Mouse (Mus musculus) kidney, embryonic 16.5 days (tissue): Measurements from ENCODE around the gene Mmp11. TPM values are rescaled to one million over a fixed set of nuclear protein-coding genes. Genes with fewer than 3 reads are reported as not detected.
A peak's percentile ranks its signal among the peaks of the same experiment; 100 is the strongest.

Experiments used
- ATAC-seq: fragments of 200-750 bp; cut with Nextera tagmentation; 2 replicates; pipeline ENCODE4 v1.8.0; 2017; ENCODE audit warnings: moderate TSS enrichment; ENCODE audit not compliant: low FRiP score, low TSS enrichment
- H3K27ac ChIP-seq: fragments of 300-500 bp; sonication (generic); 2 replicates; pipeline ENCODE4 v1.5.1; 2014; ENCODE audit warnings: low read length
- H3K27me3 ChIP-seq: fragments of 300-500 bp; sonication (generic); 2 replicates; pipeline ENCODE4 v1.6.1; 2014; ENCODE audit warnings: low read length, control low read depth, mixed read lengths; ENCODE audit not compliant: insufficient read depth
- H3K36me3 ChIP-seq: fragments of 300-500 bp; sonication (generic); 2 replicates; pipeline ENCODE4 v1.6.1; 2014; ENCODE audit warnings: low read length, control low read depth, mixed read lengths; ENCODE audit not compliant: insufficient read depth
- H3K4me1 ChIP-seq: fragments of 300-500 bp; sonication (generic); 2 replicates; pipeline ENCODE4 v1.6.1; 2014; ENCODE audit warnings: low read length, control low read depth, mixed read lengths; ENCODE audit not compliant: insufficient read depth
- H3K4me2 ChIP-seq: fragments of 300-500 bp; sonication (generic); replicated peaks from 2 replicates; pipeline ENCODE4 v1.6.1; 2014; ENCODE audit warnings: low read depth, low read length
- H3K4me3 ChIP-seq: fragments of 300-500 bp; sonication (generic); 2 replicates; pipeline ENCODE4 v1.5.1; 2014; ENCODE audit warnings: mild to moderate bottlenecking, low read length
- H3K9ac ChIP-seq: fragments of 300-500 bp; sonication (generic); replicated peaks from 2 replicates; pipeline ENCODE4 v1.6.1; 2014; ENCODE audit warnings: low read length
- H3K9me3 ChIP-seq: fragments of 300-500 bp; sonication (generic); 2 replicates; pipeline ENCODE4 v1.6.1; 2016; ENCODE audit warnings: low read length, control low read depth
- WGBS: fragments of 180-500 bp; shearing (Covaris S2); extraction: QIAGEN DNeasy Blood & Tissue Kit; methylation state at CpG from one replicate; pipeline ENCODE4 v1.1.7; 2014; 5-methylcytosine and 5-hydroxymethylcytosine counted together
- polyA plus RNA-seq: library from polyadenylated mRNA; unstranded; fragments of >200 nt; fragmentation: Nextera tagmentation; extraction: Ambion mirVana; gene quantifications from 2 replicates; pipeline ENCODE4 v1.2.1, GENCODE M21; 2015

The Mmp11 gene
- 62.1 and 70.5 TPM in 2 replicates for polyA plus RNA-seq

- Histone ChIP-seq H3K36me3 (no peaks in the 10 kb centered on the region), H3K4me2 (peak within 1 kb of the TSS; percentile 73), H3K4me1 (peaks cover 44% of the 10 kb centered on the region), H3K9me3 (no peaks in the 10 kb centered on the region), H3K9ac (peak within 1 kb of the TSS; percentile 75), H3K4me3 (peak within 1 kb of the TSS; percentile 71), H3K27me3 (no peaks in the 10 kb centered on the region), H3K27ac (peak within 1 kb of the TSS; percentile 80)
- ATAC-seq = peak; percentile 79
- WGBS = under 1% methylated on average over 51 of the region's 51 CpGs
Observed at GRCm38 (mm10) chr10:75935680-75936541, at the start of gene Mmp11. TSS of gene Mmp11 (minus strand) at chr10:75936496.

DNA sequence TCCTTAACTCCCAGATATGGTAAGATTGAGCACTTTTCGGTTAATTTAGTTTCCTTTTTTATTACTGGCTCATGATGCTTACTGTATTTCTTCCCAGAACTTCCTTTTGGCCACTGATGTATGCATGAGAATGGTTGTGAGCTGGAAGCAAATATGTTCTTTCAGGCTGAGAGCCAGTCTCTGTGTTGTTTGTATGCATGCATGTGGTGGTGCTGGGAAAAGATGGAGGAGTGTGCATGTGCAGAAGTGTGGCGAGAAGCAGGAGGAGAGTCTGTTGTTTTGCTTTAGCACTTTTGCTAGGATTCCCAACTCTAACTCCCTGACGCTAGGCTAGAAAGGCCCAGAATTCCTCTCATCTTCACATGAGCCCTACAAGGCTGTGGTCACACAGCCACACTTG, 43.1 kb upstream of the Mmp11 start:
- no peak overlapping the region for H3K9ac ChIP-seq
- H3K27ac ChIP-seq = no peak overlapping the region
- no peak overlapping the region for H3K4me3 ChIP-seq
- H3K36me3 ChIP-seq = no peaks in the 10 kb centered on the region
- 72% methylated on average over 3 of the region's 3 CpGs for WGBS
- ATAC-seq = no peak
- no peaks in the 10 kb centered on the region for H3K9me3 ChIP-seq
- H3K27me3 ChIP-seq = no peaks in the 10 kb centered on the region
- no peak overlapping the region for H3K4me2 ChIP-seq
- H3K4me1 ChIP-seq = no peaks in the 10 kb centered on the region

GRCm38 (mm10) chr10:75978835-75979157, 42.5 kb upstream of the Mmp11 start:
- Histone ChIP-seq H3K36me3 (no peaks in the 10 kb centered on the region), H3K9ac (no peak overlapping the region), H3K27ac (no peak overlapping the region), H3K9me3 (no peaks in the 10 kb centered on the region), H3K27me3 (no peaks in the 10 kb centered on the region), H3K4me2 (no peak overlapping the region), H3K4me3 (no peak overlapping the region), H3K4me1 (no peaks in the 10 kb centered on the region)
- no peak for ATAC-seq
- 90% methylated on average over 5 of the region's 5 CpGs for WGBS

GRCm38 (mm10) chr10:75978119-75978834, 42.0 kb upstream of the Mmp11 start:
- H3K27ac ChIP-seq = no peak overlapping the region
- 53% methylated on average over 10 of the region's 10 CpGs for WGBS
- ATAC-seq = no peak
- H3K4me1 ChIP-seq = no peaks in the 10 kb centered on the region
- no peak overlapping the region for H3K9ac ChIP-seq
- no peak overlapping the region for H3K4me3 ChIP-seq
- no peaks in the 10 kb centered on the region for H3K36me3 ChIP-seq
- no peaks in the 10 kb centered on the region for H3K27me3 ChIP-seq
- H3K9me3 ChIP-seq = no peaks in the 10 kb centered on the region
- H3K4me2 ChIP-seq = no peak overlapping the region

DNA sequence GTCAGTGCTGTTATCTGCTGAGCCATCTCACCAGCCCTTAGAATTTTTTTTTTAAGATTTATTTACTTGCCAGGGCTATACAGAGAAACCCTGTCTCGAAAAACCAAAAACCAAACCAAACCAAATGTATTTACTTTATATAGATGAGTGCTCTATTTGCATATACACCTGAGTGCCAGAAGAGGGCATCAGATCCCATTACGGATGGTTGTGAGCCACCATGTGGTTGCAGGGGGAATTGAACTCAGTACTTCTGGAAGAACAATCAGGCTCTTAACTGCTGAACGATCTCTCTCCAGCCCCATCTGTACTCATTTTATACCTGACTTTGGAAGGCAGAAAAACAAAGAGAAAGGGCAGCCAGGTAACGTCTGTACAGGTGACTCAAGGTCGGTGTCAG, 38.9 kb upstream of the Mmp11 start:
- ATAC-seq = no peak
- 82% methylated on average over 5 of the region's 5 CpGs for WGBS

GRCm38 (mm10) chr10:75973846-75974245, 37.5 kb upstream of the Mmp11 start:
- no peak for ATAC-seq
- no peak overlapping the region for H3K9ac ChIP-seq
- H3K36me3 ChIP-seq = no peaks in the 10 kb centered on the region
- peaks cover 3% of the 10 kb centered on the region; the same call in 1 of the 2 replicates for H3K9me3 ChIP-seq
- H3K27me3 ChIP-seq = no peaks in the 10 kb centered on the region
- H3K4me1 ChIP-seq = no peaks in the 10 kb centered on the region
- no peak overlapping the region for H3K4me2 ChIP-seq
- no peak overlapping the region for H3K27ac ChIP-seq
- WGBS = 87% methylated on average over 10 of the region's 10 CpGs
- H3K4me3 ChIP-seq = no peak overlapping the region

More for the DNA sequence above, 38.9 kb upstream of the Mmp11 start:
- no peak overlapping the region for H3K4me3 ChIP-seq
- no peak overlapping the region for H3K4me2 ChIP-seq
- H3K27ac ChIP-seq = no peak overlapping the region
- H3K9ac ChIP-seq = no peak overlapping the region
- H3K36me3 ChIP-seq = no peaks in the 10 kb centered on the region
- H3K9me3 ChIP-seq = no peaks in the 10 kb centered on the region; the same call in 1 of the 2 replicates
- H3K27me3 ChIP-seq = no peaks in the 10 kb centered on the region
- H3K4me1 ChIP-seq = no peaks in the 10 kb centered on the region

DNA sequence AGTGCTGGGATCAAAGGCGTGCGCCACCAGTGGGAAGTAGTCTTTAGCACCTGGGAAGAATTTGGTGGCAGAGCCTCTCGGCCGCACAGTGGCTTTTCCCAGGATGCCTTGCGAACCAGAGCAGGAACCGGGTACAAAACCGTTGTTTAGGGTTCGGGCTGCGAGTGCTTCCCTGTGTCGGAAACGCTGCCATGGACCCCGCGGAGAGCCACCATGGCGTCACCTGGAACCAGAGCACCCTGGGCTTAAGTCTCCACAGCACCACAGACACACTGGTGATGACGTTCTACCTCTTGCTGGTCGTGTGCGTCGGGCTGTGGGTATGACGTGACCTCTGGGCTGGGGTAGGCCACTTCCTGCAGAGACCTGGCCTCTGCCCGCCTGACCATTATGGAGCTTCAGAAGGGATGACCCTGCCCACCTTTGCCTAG, 18.1 kb upstream of the Mmp11 start, which contains the start of gene Gm5134:
Gene Gm5134 (plus strand): TSS at position 134 of the 431 bp plus-strand sequence.
- H3K9ac ChIP-seq = peak within 1 kb of the TSS; percentile 29; the same call in 1 of the 2 replicates
- no peaks in the 10 kb centered on the region for H3K36me3 ChIP-seq
- peak within 1 kb of the TSS; percentile 45 for H3K4me2 ChIP-seq
- peaks cover 3% of the 10 kb centered on the region; the same call in 1 of the 2 replicates for H3K27me3 ChIP-seq
- H3K27ac ChIP-seq = no peak within 1 kb of the TSS
- no peaks in the 10 kb centered on the region for H3K9me3 ChIP-seq
- 0 out of 2 replicates have a peak, but pooled peaks have one; percentile 13 for ATAC-seq
- WGBS = 31% methylated on average over 20 of the region's 20 CpGs
- peaks cover 17% of the 10 kb centered on the region for H3K4me1 ChIP-seq
- peak within 1 kb of the TSS; percentile 21; the same call in 1 of the 2 replicates for H3K4me3 ChIP-seq

DNA sequence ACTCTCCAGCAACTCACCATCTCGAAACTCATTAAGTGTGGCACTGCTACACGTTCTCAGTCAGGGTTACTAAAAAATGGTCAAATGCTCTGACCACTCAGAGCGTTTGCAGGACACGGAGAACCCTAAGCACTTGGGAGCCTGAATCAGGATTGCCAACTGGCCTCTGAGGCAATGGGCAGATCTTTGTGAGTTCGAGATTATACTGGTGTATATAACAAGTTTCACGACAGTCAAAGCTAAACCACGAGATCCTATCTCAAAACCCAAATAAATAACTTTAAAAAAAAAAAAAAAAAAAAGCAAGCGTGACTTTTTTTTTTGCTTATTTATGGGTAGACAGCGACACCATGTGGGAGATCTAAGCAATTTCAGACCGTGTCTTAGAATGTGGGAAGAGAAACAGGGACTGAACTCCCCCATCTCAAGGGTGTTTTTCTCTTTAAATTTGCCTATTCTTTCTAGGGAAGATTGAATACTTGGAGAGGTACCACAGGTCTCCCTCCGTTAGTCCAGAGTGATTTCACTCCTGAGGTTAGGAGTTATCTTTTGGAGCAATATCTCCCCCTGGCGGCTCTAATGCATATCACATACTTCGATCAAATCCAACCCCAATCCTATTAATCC, 15.2 kb upstream of the Mmp11 start:
- ATAC-seq = no peak
- Histone ChIP-seq H3K4me3 (peak overlapping the region; percentile 54), H3K9ac (peak overlapping the region; percentile 75), H3K27ac (no peak overlapping the region), H3K4me2 (peak overlapping the region; percentile 92), H3K4me1 (peaks cover 17% of the 10 kb centered on the region), H3K9me3 (no peaks in the 10 kb centered on the region), H3K36me3 (no peaks in the 10 kb centered on the region), H3K27me3 (peaks cover 3% of the 10 kb centered on the region; the same call in 1 of the 2 replicates)
- 4% methylated on average over 13 of the region's 13 CpGs for WGBS

DNA sequence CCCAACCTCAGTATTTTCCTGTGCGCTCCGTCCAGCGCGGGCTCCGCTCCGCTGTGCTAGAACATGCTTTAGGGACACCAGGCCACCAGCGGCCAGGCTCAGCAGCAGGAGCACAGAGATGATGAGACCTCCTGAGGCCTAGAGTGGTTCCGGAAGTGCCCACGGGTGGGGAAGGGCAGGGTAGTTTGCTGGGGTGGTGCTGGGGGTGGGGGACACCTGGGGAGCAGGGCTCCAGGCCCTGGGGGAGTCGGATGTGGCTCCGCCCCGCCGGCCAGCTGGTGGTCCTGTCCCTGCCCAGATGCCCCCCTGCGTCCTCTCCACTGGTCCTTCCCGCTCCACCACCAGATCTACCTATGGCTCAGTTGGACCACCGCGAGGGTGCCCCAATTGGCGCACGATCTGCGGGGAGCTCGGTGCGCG, 14.5 kb upstream of the Mmp11 start:
- ATAC-seq = peak; percentile 79
- Histone ChIP-seq H3K36me3 (no peaks in the 10 kb centered on the region), H3K27ac (no peak overlapping the region), H3K27me3 (peaks cover 3% of the 10 kb centered on the region; the same call in 1 of the 2 replicates), H3K4me1 (peaks cover 17% of the 10 kb centered on the region), H3K4me3 (peak overlapping the region; percentile 54), H3K9me3 (no peaks in the 10 kb centered on the region), H3K9ac (peak overlapping the region; percentile 75), H3K4me2 (peak overlapping the region; percentile 92)
- 3% methylated on average over 23 of the region's 23 CpGs for WGBS
